Mouse (Mus musculus) CD8-positive naive resting alpha-beta T cell, adult 2 months (primary cell): ENCODE measurements around the gene Ppp2r3a.

ENCODE experiments used
- DNase-seq, 2 experiments: peaks; one replicate each; pipeline ENCODE4 v3.0.0; 2022; ENCODE audit warnings: low read depth in 2 of 2, low spot score in 2 of 2

Gene Ppp2r3a

DNA sequence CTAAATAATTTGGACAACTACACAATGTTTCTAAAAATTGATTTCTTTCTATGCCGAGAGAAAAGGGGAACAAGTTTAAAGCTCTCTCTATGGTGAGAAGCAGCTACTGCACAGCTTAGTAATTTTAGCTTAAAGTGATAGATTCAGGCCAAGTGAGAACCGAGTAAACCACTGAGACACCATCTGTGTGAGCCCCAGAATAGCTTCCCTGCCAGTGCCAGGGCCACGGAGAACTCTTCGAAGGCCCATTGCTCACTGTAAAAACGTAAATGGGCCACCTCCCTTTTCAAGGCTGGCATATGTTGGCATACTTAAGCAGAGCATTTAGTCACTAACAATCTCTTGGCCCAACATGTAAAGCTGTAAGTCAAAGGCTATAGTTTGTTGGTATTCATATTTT lies 91.5 kb downstream of the Ppp2r3a start:
- DNase-seq, result no peak

DNA sequence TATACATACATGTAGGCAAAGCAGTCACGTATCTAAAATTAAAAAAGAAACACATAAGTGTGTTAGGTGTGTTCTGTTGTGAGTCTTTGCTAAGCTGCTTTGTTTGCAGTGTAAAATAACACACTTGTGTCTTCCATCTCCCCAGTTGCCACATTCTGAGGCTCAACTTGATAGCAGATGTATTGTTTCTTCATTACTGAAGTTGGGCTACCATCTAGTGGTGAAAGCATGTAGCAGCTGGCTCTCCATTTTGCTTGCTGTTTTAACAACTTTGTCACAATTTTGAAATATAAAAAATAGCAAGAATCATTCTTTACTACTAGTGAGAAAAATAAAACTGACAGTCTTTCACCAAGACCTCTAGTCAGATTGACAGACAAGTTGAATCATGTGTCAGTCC lies 92.2 kb downstream of the Ppp2r3a start:
- peak; percentile 16 to 35 for DNase-seq

DNA sequence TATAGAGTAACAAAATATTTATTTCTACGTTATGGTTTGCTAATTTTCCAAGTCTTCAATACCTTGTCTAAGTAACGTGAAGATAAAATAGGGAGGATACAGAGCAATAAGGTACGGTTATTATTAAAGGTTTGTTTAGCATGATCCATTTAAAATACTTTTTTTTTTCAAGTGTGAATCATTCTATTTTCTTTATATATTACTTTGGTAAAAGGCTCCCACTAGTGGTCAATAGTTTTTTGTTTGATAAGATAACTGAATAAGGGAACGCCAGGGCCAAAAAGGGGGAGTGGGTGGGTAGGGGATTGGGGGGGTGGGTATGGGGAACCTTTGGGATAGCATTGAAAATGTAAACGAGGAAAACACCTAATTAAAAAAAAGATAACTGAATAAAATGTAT lies 98.7 kb downstream of the Ppp2r3a start:
- no peak for DNase-seq

DNA sequence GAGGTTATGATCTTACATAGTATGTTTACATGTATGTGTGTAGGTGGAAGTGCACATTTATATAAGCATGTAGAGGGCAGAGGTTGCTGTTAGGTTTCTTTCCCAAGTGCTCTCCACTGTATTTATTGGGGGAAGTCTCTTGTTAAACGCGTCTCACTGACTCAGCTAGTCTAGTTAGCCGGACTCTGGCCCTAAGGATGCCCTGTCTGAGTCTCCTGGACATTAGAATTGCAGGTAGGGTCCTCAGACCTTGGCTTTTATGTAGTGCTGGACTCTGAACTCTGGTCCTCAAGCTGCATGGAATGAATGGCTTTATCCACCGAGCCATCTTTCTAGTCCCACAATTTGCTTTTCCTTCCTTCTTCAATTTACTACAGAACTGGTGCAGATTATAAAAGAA lies 108.0 kb downstream of the Ppp2r3a start:
- DNase-seq, result no peak

DNA sequence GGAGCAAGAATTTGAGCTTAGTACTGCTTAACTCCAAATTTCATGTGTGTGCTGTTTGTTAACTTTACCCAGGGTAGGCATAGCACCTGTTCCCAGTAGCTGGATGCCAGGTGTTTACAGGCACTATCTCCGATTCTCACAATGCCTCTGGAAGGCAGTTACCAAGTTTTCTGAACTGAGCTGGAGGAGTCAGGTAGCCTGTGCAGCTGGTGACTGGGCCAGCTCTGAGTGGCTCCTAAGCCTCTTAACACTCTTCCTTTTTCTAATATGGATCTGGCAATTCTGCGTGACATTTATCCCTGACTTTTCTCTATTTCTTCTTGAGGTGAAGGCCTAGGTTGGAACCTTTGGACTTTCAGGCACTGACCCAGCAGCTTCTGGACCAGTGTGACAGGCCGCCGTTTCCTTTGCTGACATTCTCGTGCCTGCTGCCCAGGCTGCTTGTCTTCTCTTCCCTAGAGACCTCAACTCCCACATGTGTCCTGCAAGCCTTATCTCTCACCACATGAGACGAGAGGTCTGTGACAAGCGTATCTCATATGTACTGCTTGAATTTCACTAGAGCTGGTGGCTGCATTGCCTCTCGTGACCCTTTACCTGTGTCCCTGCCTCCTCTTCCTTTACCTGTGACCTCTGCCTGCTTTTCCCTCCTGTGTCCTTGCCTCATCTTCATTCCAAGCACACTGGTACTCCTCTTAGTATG lies 137.3 kb downstream of the Ppp2r3a start:
- no peak for DNase-seq

DNA sequence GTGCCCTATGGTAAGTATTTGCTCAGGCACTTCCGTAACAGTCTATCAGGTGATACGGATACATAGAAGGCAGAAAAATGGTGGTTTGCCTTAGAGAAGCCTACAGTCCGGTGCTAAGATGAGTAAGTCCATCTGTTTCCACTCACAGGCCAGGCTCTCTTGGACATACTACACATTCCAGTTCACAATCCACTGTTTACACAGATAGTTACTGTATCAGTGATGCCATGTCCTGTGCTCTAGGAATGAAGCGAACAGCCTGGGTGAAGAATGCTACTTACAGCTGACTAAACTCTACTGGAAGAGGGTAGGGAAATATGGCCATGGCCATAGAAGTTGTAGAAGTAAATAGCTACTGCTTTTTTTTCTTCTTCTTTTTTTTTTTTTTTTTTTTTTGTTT lies 138.3 kb downstream of the Ppp2r3a start:
- no peak for DNase-seq

DNA sequence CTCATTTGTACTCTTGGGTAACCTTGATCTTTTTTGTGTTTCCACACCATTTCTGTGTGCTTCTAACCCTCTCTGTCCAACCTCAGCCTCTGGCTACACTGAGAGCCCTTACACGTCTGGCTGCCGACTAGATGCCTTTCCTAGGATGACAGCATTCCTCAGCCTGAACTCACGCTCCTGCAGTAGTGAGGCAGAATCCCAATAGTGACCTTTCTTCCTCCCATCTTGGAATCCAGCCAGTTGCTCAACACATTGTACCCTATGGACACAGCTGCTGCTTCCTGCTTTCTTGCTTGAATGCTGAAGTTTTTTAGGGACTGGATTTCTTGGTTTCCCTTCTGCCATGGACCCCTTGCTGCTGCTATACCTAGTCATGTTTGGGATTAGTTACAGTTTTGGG lies 141.6 kb downstream of the Ppp2r3a start:
- no peak for DNase-seq

DNA sequence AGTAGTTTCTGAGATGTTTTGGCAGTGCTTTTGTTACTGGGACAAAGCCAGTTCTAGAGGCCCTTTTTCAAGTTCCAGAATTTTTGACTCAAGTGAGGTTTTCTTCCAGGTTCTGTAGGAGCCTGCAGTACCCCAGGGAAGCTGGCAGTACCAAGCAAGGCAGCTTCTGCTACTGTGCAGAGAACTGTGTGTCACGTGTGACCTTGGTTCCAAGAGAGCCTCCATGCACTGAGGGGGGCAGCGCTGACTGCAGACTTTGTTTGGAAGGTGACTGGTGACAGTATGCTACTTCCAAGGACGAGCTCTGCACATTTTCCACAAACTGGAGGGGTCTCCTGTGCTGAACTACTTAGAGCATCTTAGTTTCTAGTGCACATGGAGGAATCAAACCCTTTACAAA lies 144.2 kb downstream of the Ppp2r3a start:
- no peak for DNase-seq

DNA sequence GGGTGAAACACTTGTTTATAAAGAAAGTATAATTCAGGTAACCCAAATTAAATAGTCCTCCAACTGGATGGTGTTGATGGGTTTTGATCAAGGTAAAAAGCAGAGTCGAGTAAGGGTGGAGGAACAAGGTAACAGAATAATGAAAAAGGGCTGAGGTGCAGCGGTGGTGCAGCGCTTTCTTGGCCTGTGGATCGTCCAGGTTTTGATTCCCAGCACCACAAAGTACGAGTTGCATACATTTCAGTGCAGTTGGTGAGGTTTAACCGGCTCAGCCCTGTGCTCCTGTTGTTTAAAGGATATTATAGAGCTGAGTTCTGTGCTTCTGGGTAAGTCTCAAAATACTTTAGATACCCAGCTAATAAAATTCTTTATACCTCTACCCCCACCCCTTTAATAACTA lies 145.9 kb downstream of the Ppp2r3a start:
- DNase-seq, result no peak

DNA sequence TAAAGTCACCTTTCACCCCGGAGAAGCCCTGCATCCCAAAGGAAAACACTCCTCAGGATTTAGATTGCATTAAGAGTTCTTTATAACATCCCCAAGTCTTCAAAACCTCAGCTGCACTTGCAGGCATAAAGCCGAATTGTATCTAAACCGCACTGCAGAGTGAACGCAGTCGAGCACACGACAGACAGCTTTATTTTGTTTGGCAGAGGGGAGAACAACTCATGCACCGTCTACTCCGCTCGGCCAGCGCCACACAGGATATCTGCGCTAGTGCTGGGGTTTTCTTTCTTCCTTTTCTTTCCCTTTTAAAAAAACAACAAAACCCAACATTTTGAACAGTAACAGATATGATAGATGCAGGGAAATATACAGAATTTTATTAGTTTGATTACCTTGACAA lies 146.7 kb downstream of the Ppp2r3a start:
- DNase-seq, result no peak

DNA sequence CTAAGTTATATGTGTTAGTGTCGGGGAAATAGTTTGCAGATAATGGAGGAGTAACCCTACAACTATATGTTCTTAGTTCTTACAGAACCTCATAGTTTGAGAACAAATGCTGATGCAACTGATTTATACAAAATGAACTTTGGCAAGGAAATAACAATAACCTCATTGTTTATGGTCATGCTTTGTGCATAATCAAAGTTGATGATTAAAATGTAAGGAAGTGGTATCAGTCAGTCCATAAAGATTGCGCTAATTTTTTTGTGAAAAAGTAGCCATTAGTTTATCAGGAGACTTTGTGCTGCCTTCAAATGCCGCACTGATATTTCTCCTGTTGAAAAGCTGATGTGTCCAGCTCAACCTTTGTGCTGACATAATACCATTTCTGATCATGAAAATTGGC lies 149.3 kb downstream of the Ppp2r3a start:
- no peak for DNase-seq

DNA sequence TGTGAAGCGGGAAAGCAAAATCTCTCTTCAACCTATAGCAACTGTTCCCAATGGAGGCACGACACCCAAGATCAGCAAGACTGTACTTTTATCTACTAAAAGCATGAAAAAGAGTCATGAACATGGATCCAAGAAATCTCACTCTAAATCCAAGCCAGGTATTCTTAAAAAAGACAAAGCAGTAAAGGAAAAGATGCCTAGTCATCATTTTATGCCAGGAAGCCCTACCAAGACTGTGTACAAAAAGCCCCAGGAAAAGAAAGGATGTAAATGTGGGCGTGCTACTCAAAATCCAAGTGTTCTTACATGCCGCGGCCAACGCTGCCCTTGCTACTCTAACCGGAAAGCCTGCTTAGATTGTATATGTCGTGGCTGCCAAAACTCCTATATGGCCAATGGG lies 150.0 kb downstream of the Ppp2r3a start:
- DNase-seq, result no peak

DNA sequence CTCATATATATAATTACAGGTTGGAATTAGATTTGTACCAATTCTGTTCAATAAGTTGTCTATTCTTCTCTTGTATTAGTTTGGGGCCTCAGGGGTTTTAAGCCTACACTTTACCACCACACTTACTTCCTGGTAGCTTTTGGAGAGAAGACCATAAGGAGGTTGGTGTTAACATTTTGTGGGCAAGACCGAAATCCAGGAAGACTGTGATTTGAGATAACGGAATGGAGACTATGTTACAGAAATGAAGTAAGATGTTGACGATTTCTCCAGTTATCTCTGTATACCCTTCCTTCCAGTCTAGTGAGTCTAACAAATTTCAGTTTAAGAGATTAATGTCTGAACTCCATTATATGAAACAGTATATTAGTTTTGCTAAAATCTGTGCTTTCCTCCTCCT lies 151.4 kb downstream of the Ppp2r3a start:
- no peak for DNase-seq

DNA sequence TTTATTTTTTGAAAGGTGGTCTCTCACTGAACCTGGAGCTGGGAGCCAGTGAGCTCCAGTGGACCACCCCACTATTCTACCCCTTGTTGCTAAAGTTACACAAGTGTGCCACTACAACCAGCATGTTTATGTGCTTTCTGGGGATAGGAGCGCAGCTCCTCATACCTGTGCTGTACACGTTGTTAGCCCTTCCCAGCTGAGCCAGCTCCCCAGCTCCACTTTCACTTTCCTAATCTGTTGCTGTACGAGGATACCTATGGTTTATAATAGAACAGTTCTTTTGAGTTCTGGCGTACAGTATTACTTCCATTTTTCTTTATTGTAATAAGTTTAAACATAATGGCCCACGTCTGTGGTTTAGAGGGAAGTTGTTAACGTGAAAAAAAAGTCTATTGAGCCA lies 152.2 kb downstream of the Ppp2r3a start:
- no peak for DNase-seq

DNA sequence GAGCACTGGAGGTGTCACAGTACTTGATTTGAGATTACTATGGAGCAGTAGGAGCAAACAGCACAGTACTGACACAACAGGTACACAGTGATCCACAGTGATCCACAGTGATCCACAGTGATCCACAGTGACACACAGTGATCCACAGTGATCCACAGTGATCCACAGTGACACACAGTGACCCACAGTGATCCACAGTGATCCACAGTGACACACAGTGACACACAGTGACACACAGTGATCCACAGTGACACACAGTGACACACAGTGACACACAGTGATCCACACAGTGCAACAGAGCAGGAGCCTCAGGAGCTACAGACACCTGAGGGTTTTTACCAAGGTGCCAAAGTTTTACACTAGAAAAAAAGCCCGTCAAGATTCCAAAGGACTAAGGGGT lies 154.1 kb downstream of the Ppp2r3a start:
- no peak for DNase-seq

DNA sequence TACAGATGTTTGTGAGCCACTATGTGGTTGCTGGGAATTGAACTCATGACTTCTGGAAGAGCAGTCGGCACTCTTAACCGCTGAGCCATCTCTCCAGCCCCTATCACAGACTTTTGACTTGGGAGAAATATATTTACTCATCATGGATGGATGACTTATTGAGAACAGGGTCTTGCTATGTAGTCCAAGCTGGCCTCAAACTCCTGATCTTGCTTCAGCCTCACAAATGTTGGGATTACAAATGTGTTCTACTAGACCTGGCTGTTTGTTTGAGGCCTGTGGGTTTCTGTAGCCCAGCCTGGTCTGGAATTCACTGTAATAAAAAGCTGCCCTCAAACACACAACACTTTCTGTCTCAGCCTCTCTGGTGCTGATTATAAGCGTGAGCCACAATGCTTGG lies 155.1 kb downstream of the Ppp2r3a start:
- no peak for DNase-seq

DNA sequence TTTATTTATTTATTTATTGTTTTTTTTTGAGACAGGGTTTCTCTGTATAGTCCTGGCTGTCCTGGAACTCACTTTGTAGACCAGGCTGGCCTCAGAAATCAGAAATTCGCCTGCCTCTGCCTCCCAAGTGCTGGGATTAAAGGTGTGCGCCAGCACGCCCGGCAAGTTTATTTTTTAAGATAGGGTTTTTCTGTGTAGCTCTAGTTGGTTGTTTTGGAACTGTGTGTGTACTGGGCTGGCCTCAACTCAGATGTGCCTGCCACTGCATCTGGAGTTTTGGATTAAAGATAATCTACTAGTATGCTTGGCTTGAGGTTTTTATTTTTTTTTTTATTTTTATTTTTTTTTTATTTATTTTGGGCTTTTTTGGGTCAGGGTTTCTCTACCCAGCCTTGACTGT lies 156.2 kb downstream of the Ppp2r3a start:
- DNase-seq, result no peak

DNA sequence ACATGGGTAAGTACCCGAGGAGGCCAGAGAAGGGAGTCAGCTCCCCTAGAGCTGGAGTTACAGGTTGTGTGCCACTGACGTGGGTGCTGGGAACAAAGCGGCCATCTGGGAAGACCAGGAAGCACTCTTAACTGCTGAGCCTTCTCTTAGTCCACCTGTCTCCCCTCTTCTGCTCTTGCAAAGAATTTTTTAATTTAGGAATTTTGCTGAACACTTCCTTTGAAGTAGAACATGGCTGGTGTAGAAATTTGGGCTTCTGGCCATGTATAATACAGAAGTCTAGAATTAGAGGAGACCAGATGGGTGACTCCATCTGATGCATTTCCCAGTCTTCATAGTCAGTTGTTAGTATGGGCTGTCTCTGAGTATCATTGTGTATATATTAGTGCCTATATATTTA lies 167.9 kb downstream of the Ppp2r3a start:
- no peak for DNase-seq

DNA sequence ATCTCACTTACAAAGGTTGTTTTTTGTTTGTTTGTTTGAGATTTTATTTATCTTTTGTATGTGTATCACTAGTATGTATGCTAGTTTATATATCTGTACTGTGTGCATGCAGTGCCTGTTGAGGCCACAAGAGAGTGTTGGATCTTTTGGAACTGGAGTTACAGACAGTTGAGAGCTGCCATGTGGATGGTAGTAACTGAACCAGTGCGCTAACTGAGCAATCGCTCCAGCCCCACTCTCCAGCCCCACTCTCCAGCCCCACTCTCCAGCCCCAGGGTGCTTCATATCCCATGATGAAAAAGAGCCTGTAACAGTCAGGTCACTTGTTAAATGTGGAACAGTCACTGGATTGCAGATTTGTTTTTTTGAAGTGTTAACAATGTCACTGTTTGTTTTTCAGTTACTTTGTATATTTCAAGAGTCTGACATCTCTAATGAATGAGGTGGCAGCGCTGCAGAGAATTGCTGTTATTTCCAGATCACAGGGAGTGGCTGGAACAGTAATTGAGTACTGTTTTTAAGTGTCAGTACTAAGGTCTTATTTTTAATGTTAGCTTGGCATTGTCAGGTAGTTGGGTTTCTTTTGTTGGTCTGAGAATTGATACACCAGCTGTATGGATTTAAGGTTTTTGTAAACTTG lies 171.4 kb downstream of the Ppp2r3a start:
- DNase-seq, result no peak

DNA sequence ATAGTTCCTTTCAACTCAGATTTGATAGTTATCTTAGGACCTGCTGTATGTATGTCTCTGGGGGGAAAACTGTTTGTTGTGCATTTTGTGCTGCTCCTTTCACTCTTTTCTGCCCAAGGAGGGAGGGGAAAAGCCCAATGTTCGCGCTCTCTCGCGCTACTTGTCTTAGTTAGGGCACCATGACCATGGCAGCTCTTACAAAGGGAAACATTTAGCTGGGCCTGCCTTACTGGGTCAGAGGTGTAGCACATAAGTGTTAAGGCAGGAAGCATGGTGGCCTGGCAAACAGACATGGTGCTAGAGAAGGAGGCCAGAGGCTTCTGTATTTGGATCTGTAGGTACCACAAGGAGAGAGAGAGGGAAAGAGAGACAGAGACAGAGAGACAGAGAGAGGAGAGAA lies 173.0 kb downstream of the Ppp2r3a start:
- DNase-seq, result no peak

DNA sequence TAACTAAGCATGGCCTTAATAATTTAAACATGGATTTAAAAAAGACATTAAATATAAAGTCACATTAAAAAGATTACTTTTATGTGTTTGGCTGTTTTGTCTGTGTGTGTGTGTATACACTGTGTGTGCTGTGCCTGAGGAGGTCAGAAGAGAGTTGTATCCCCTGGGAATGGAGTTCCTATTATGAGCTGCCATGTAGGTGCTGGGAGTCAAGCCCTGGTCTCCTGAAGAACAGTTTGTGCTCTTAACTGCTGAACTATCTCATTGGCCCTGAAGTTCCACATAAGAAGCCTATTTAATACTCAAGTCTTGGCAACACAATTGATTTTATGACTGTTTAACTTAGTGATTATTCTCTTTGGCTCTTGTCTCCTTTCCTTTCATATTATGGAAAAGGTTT lies 174.1 kb downstream of the Ppp2r3a start:
- no peak for DNase-seq

DNA sequence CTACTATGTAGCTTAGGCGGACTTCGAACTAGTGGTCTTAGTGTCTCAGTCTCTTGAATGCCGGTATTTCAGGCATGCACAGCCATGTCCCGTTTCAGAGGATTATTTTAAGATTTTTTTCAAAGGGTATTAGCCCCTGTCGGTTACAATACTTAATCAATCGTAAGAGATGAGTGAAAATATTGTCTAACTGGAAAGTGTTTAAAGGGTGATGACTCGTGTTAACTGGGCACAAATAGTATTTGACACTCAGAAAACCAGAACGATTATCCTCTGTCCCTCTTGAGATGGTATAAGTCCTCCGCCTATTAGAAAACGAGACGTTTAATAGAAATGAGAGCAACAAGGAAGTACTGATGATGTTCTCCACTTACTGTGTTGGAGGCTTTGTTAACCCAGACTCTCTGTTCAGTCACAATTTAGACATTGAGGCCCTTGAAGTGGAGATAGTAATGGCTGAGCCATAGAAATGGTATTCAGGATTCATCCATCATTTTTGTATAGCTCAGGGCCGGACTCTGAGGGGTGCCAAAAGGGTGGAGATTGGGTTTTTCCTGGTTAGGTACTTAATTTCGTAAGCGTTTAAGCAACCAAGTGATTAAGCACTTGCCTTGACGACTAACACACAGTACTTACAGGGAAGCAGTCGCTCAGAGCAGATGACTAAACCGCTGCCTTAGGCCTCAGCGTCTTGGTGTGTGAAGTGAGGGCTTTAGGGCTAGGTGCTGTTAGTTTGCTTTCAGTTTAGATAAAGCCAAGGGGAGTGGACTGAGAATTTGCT lies 175.3 kb downstream of the Ppp2r3a start:
- peak in 1 of 2 experiments; percentile 21 for DNase-seq
